Mouse (Mus musculus) kidney, embryonic 16.5 days (tissue): ENCODE measurements around the gene Gm6408. TPM values are rescaled to one million over a fixed set of nuclear protein-coding genes. Genes with fewer than 3 reads are reported as not detected.
"Not testable (repeated sequence)": the region's sequence is repeated elsewhere in the genome, so short reads cannot be mapped to it uniquely, and the experiment has no call there.

ENCODE experiments used
- ATAC-seq: fragments of 200-750 bp; cut with Nextera tagmentation; 2 replicates; pipeline ENCODE4 v1.8.0; 2017; ENCODE audit warnings: moderate TSS enrichment; ENCODE audit not compliant: low FRiP score, low TSS enrichment
- H3K27ac ChIP-seq: fragments of 300-500 bp; sonication (generic); 2 replicates; pipeline ENCODE4 v1.5.1; 2014; ENCODE audit warnings: low read length
- H3K27me3 ChIP-seq: fragments of 300-500 bp; sonication (generic); 2 replicates; pipeline ENCODE4 v1.6.1; 2014; ENCODE audit warnings: low read length, control low read depth, mixed read lengths; ENCODE audit not compliant: insufficient read depth
- H3K36me3 ChIP-seq: fragments of 300-500 bp; sonication (generic); 2 replicates; pipeline ENCODE4 v1.6.1; 2014; ENCODE audit warnings: low read length, control low read depth, mixed read lengths; ENCODE audit not compliant: insufficient read depth
- H3K4me1 ChIP-seq: fragments of 300-500 bp; sonication (generic); 2 replicates; pipeline ENCODE4 v1.6.1; 2014; ENCODE audit warnings: low read length, control low read depth, mixed read lengths; ENCODE audit not compliant: insufficient read depth
- H3K4me2 ChIP-seq: fragments of 300-500 bp; sonication (generic); replicated peaks from 2 replicates; pipeline ENCODE4 v1.6.1; 2014; ENCODE audit warnings: low read depth, low read length
- H3K4me3 ChIP-seq: fragments of 300-500 bp; sonication (generic); 2 replicates; pipeline ENCODE4 v1.5.1; 2014; ENCODE audit warnings: mild to moderate bottlenecking, low read length
- H3K9ac ChIP-seq: fragments of 300-500 bp; sonication (generic); replicated peaks from 2 replicates; pipeline ENCODE4 v1.6.1; 2014; ENCODE audit warnings: low read length
- H3K9me3 ChIP-seq: fragments of 300-500 bp; sonication (generic); 2 replicates; pipeline ENCODE4 v1.6.1; 2016; ENCODE audit warnings: low read length, control low read depth
- WGBS: fragments of 180-500 bp; shearing (Covaris S2); extraction: QIAGEN DNeasy Blood & Tissue Kit; methylation state at CpG from one replicate; pipeline ENCODE4 v1.1.7; 2014; 5-methylcytosine and 5-hydroxymethylcytosine counted together
- polyA plus RNA-seq: library from polyadenylated mRNA; unstranded; fragments of >200 nt; fragmentation: Nextera tagmentation; extraction: Ambion mirVana; gene quantifications from 2 replicates; pipeline ENCODE4 v1.2.1, GENCODE M21; 2015

The Gm6408 gene
- not detected in 2 replicates for polyA plus RNA-seq

DNA sequence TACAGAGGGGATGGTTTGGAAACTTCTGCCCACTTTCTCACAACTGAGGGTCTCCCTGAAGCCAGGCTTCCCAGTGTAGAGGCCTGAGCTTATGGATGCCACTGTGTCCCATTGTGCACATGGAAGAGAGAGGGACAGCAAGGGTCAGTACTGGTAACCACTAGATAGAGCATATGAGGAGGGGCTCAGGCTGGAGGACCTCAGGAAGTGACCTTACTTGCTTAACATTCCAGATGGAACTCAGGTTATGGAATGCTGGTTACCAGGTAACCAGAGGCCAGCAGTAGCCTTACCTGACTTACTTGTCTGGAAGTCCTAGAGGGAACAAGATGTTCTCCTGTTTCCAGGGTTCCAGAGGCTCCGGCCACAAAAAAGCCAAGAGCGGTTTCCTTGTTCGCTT lies at the start of gene Gm6408:
Gene Gm6408 (plus strand): TSS at position 301 of the 400 bp plus-strand sequence.
- H3K27ac ChIP-seq, H3K9me3 ChIP-seq, ATAC-seq, H3K4me2 ChIP-seq, H3K4me1 ChIP-seq, H3K27me3 ChIP-seq, H3K36me3 ChIP-seq, H3K4me3 ChIP-seq, H3K9ac ChIP-seq: not testable (repeated sequence)
- WGBS = 100% methylated on average over 1 of the region's 3 CpGs

DNA sequence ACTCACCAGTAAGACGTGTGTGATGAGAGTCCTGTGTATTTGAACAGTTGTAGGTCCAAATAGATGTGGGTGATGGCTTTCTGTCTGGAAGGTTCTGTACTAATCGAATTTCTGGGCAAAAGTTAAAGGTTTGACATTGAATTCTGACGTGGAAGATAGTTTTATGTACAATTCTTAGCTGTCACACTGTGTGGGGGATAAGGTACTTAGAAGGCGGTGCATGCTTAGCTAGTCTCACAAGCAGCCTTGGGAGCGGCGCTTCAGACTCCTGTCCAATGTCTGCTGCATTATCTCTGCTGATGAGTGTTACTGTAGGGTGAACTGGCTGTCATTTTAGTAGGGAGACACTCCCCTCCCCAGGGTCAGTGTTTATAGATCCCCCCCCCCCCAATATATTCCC lies 49.3 kb upstream of the Gm6408 start:
- Histone ChIP-seq H3K9ac (no peak overlapping the region), H3K9me3 (no peaks in the 10 kb centered on the region), H3K4me1 (no peaks in the 10 kb centered on the region), H3K27me3 (no peaks in the 10 kb centered on the region), H3K4me3 (no peak overlapping the region), H3K4me2 (no peak overlapping the region), H3K27ac (no peak overlapping the region), H3K36me3 (no peaks in the 10 kb centered on the region)
- WGBS = 80% methylated on average over 6 of the region's 6 CpGs
- no peak for ATAC-seq

DNA sequence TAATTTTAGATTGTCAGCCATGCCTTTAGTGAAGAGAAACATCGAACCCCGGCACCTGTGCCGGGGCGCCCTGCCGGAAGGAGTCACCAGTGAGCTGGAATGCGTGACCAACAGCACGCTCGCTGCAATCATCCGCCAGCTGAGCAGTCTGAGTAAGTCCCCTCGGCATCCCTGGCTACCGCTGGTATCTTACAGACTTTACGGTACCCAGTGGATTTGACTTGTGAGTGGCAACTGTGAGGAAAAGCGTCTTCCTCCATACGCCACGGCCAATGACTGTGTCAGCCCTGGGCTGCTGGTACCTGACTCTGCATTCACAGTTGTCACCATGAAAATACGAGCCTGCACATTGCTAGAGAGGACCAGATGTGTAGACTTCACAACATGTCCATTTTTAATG lies 46.4 kb upstream of the Gm6408 start:
- WGBS = 91% methylated on average over 16 of the region's 16 CpGs
- Histone ChIP-seq H3K27ac (no peak overlapping the region), H3K36me3 (peaks cover 13% of the 10 kb centered on the region; the same call in 1 of the 2 replicates), H3K9me3 (peaks cover 3% of the 10 kb centered on the region; the same call in 1 of the 2 replicates), H3K4me2 (no peak overlapping the region), H3K27me3 (no peaks in the 10 kb centered on the region), H3K9ac (no peak overlapping the region), H3K4me1 (no peaks in the 10 kb centered on the region), H3K4me3 (no peak overlapping the region)
- ATAC-seq = no peak

GRCm38 (mm10) chr5:146436796-146437195 lies 45.0 kb upstream of the Gm6408 start:
- no peak overlapping the region for H3K27ac ChIP-seq
- H3K9me3 ChIP-seq = peaks cover 3% of the 10 kb centered on the region; the same call in 1 of the 2 replicates
- H3K36me3 ChIP-seq = peaks cover 15% of the 10 kb centered on the region; the same call in 1 of the 2 replicates
- no peak overlapping the region for H3K9ac ChIP-seq
- WGBS = 96% methylated on average over 11 of the region's 11 CpGs
- H3K27me3 ChIP-seq = no peaks in the 10 kb centered on the region
- no peak overlapping the region for H3K4me3 ChIP-seq
- H3K4me2 ChIP-seq = no peak overlapping the region
- no peaks in the 10 kb centered on the region for H3K4me1 ChIP-seq
- no peak for ATAC-seq

- no peaks in the 10 kb centered on the region for H3K27me3 ChIP-seq
- H3K4me2 ChIP-seq = no peak overlapping the region
- H3K4me1 ChIP-seq = no peaks in the 10 kb centered on the region
- H3K9me3 ChIP-seq = peaks cover 3% of the 10 kb centered on the region; the same call in 1 of the 2 replicates
- no peak for ATAC-seq
- H3K27ac ChIP-seq = no peak overlapping the region
- H3K9ac ChIP-seq = no peak overlapping the region
- H3K4me3 ChIP-seq = no peak overlapping the region
- WGBS = 94% methylated on average over 7 of the region's 7 CpGs
- H3K36me3 ChIP-seq = peaks cover 15% of the 10 kb centered on the region; the same call in 1 of the 2 replicates
Observed at GRCm38 (mm10) chr5:146439152-146439781, 42.5 kb upstream of the Gm6408 start.

DNA sequence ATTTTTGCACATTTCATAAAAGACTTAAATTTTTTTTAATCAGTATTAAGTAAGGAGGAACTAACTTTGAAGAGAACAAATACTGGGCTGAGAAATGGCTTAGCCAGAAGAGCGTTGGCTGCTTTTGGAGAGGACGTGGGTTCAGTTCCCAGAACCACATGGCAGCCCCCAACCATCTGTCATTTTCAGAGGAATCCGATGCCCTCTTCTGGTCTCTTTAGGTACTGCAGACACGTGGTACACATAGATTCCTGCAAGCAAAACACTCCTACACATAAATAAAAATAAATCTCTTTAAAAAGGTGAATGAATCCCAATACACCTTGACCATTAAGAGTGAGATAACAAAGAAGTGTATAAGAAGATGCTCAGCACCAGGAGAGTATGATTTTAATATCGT lies 41.5 kb upstream of the Gm6408 start:
- Histone ChIP-seq H3K4me3 (no peak overlapping the region), H3K36me3 (peaks cover 15% of the 10 kb centered on the region; the same call in 1 of the 2 replicates), H3K4me1 (no peaks in the 10 kb centered on the region), H3K9ac (no peak overlapping the region), H3K27me3 (no peaks in the 10 kb centered on the region), H3K4me2 (no peak overlapping the region), H3K27ac (no peak overlapping the region), H3K9me3 (peaks cover 3% of the 10 kb centered on the region; the same call in 1 of the 2 replicates)
- ATAC-seq = no peak
- 90% methylated on average over 5 of the region's 5 CpGs for whole genome bisulfite sequencing

DNA sequence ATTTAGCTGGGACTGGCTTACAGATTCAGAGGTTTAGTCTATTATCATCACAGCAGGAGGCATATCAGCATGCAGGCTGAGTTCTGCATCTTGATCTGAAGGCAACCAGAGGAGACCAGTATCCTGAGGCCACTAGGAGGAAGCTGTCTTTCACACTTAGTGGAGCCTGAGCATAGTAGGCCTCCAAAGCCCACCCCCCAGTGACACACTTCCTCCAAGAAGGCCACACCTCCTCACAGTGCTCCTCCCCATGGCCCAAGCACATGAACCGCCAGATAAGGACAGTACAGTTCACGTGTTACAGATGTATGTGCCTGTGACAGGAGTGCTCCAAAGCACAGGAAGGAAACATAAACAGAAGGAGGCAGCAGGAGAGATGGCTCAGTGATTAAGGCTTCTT lies 39.0 kb upstream of the Gm6408 start:
- Histone ChIP-seq H3K27ac (no peak overlapping the region), H3K4me2 (no peak overlapping the region)

GRCm38 (mm10) chr5:146446633-146447032 lies 35.1 kb upstream of the Gm6408 start:
- Histone ChIP-seq H3K4me1 (0 out of 2 replicates have a peak, but pooled peaks cover 2% of the 10 kb centered on the region), H3K4me2 (no peak overlapping the region), H3K9ac (no peak overlapping the region), H3K9me3 (no peaks in the 10 kb centered on the region), H3K36me3 (no peaks in the 10 kb centered on the region), H3K4me3 (no peak overlapping the region), H3K27me3 (no peaks in the 10 kb centered on the region), H3K27ac (no peak overlapping the region)
- 83% methylated on average over 2 of the region's 2 CpGs for WGBS
- ATAC-seq = peak; percentile 74; the same call in 1 of the 2 replicates

More for the DNA sequence above, 39.0 kb upstream of the Gm6408 start:
- ATAC-seq = no peak
- no peaks in the 10 kb centered on the region for H3K4me1 ChIP-seq
- H3K36me3 ChIP-seq = peaks cover 14% of the 10 kb centered on the region; the same call in 1 of the 2 replicates
- no peaks in the 10 kb centered on the region for H3K27me3 ChIP-seq
- H3K9me3 ChIP-seq = peaks cover 3% of the 10 kb centered on the region; the same call in 1 of the 2 replicates
- no peak overlapping the region for H3K9ac ChIP-seq
- WGBS = 82% methylated on average over 2 of the region's 2 CpGs
- no peak overlapping the region for H3K4me3 ChIP-seq

DNA sequence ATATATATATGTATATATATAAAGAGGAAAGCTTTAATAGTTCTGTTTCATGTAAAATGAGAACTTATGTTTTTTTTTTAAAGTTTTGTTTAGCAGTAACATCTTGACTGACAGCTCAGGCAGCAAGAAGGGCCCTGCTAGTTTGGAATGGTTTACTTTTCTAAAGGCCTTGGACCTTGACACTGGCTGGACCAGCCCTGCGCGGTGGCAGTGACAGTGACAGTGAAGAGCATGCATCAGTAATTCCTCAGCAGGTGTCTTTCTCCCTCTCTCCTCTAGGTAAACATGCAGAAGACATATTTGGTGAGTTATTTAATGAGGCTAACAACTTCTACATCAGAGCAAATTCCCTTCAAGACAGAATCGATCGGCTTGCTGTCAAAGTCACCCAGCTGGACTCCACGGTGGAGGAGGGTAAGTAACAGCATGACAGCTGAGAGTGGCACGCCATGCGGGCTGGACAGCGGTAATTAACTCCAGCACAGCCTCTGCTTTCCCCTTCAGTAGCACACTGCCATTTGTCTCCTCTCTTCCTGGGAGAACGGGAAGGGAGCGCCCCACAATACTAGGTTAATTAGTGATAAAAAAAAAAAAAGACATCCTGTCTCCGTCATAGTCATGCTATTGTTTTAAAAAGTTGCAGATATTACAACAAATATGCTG lies 30.0 kb upstream of the Gm6408 start:
- Histone ChIP-seq H3K27ac (no peak overlapping the region), H3K4me1 (0 out of 2 replicates have a peak, but pooled peaks cover 4% of the 10 kb centered on the region), H3K9ac (no peak overlapping the region), H3K4me3 (no peak overlapping the region), H3K4me2 (no peak overlapping the region; the same call in 1 of the 2 replicates), H3K36me3 (peaks cover 5% of the 10 kb centered on the region; the same call in 1 of the 2 replicates), H3K27me3 (no peaks in the 10 kb centered on the region), H3K9me3 (no peaks in the 10 kb centered on the region)
- ATAC-seq = peak; percentile 81
- 33% methylated on average over 11 of the region's 11 CpGs for WGBS

DNA sequence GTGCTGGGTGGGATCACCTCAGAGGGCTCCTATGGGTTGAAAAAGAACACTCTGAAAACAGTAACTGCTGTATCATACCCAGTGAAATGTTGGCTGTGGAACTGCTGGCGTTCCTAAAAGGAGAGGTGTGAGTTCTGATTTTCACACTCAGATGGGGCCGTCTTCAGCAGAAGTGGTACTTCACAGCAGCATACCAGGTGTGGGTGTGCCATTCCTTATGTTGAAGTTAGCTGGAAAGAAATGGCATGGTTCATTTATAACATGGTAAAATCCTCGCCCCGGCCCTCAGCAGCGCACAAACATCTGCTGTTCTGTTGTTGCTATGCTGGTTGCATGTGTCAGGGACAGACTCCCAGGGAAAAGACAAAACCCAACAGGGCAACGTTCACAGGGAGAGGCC lies 28.2 kb upstream of the Gm6408 start:
- WGBS = 89% methylated on average over 6 of the region's 6 CpGs
- Histone ChIP-seq H3K4me2 (no peak overlapping the region), H3K4me1 (0 out of 2 replicates have a peak, but pooled peaks cover 4% of the 10 kb centered on the region), H3K4me3 (no peak overlapping the region), H3K36me3 (peaks cover 5% of the 10 kb centered on the region; the same call in 1 of the 2 replicates), H3K27ac (no peak overlapping the region), H3K9me3 (no peaks in the 10 kb centered on the region), H3K27me3 (no peaks in the 10 kb centered on the region), H3K9ac (no peak overlapping the region)
- ATAC-seq = no peak
